Mouse (Mus musculus) embryonic fibroblast, embryonic 13.5 days (primary cell): ENCODE results near the gene Pola2.

ENCODE experiments used
- CTCF ChIP-seq: IDR thresholded peaks from 2 replicates; pipeline ENCODE4 v1.5.1; 2011; ENCODE audit warnings: mild to moderate bottlenecking, control low read depth, low read length, moderate library complexity, borderline replicate concordance; ENCODE audit not compliant: insufficient read depth
- POLR2A ChIP-seq: IDR thresholded peaks from 2 replicates; pipeline ENCODE4 v1.6.1; 2011; ENCODE audit warnings: low read depth, mild to moderate bottlenecking, control low read depth, low read length, moderate library complexity

- no peak for TF ChIP-seq POLR2A
- TF ChIP-seq CTCF = no peak
These were observed 2.8 kb upstream of the Pola2 start for GRCm38 (mm10) chr19:5966786-5967185.
